Mouse (Mus musculus) fibroblast of lung, adult 2 months (primary cell): ENCODE measurements around the gene Vstm2a.

Experiments
- DNase-seq: peaks from one replicate; pipeline ENCODE4 v3.0.0-alpha.2; 2011; ENCODE audit warnings: low read depth

Vstm2a gene

DNA sequence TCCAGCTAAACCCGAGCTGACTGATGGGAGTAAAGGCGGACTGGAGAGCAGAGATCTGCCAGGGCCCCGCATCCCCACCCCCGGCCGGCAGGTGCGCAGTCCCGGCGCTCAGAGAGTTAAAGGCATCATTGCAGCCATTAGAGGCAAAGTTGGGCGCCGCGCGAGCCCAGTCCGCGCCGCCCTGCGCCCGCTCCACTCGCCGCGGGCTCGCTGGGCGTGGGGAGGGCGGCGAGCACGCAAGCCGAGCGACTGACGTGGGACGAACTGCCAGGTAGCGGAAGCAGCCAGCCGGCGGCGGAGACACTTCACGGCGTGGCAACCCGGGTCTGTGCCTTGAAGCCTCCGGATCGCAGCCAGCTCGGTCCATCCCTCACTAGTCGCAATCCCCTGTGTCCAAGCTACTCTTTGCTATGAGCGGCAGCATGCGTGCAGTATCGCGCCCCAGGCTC is at the start of gene Vstm2a:
TSS of gene Vstm2a (plus strand) at position 252 of the 449 bp plus-strand sequence.
- DNase-seq = no peak

DNA sequence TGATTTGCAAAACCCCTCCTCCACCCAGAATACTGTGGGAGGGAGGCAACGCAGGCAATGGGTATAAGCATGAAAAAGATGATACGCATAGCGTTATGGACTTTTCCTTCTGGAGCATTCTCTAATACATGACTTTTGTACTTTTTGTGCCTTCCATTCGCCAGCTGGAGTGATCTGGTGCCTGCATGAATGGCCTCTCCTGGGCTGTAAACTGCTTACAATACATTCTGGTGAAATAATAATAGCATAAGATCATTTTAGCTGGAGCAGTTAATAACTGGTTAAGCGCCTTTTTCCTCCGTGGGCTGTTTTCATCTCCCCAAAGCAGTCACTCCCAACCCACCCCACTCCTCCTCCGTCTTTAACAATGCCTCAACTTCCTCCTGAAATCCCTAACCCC is 513 bp upstream of the Vstm2a start:
- DNase-seq = no peak

DNA sequence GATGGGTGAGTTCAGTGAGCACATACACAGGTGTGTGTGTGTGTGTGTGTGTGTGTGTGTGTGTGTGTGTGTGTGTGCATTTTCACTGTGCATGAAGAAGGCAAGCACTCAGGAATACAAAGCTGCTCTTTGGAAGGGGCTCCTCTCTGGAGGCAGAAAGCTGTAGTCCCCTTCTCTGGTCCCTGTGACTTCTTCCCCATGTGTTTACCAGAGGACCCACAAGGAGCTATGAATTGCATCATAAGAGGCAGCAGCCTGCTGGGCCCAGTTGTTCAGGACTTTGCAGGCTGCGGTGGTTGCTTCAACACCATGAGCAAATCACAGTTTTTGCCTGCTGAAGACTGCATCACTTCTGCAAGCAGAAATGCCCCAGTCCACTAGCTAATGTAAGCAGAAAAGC is 776 bp downstream of the Vstm2a start:
- no peak for DNase-seq

DNA sequence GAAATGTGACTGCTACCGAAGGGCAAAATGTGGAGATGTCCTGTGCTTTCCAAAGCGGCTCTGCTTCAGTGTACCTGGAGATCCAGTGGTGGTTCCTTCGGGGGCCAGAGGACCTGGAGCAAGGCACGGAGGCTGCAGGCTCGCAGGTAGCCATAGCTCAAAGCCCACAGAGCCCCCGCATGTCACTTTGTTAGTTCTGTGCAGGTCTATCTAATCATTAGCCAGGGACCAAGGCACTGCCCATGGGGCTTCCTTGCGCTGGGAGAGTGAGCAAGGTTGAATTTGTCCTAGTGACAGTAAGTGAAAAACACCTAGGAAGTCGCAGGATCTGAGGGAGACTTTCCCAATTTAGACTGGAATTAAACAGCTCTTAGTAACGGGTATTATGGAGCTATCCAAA is 2.4 kb downstream of the Vstm2a start:
- no peak for DNase-seq

DNA sequence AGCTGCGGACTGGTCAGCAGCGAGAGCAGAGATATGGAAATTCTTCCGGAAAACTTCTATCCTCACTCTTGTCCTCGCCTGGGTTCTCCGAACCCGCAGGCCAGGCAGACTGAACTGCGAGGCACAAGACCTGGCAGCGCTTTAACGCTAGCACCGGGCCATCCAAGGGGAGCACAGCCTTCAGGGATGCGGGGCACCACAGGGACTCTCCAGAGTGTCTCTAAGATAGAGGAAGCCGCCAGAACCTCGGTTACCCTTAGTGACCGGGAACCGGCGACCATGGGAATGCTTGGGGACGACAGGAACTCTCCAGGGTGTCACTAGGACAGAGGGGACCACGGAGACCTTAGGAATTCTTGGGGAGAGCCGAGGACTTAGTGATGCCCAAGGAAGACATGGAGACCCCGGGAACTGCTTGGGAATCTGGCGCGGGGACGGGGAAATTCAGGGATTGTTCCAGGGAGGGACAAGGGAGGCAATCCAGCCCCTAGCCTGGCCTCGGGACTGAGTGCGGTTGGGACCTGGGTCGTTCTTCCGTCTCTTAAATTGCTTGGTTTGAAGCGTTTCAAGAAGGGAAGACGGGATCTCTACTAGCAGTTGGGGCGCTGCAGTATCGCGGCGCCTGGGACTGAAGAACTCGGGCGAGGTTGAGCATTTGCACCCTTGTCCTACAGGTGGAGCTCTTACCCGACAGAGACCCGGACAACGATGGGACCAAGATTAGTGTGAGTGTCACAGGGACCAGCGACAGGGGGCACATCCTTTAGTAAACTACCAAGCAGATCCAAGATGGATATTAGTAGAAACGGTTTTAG is 3.4 kb downstream of the Vstm2a start:
- DNase-seq = no peak

DNA sequence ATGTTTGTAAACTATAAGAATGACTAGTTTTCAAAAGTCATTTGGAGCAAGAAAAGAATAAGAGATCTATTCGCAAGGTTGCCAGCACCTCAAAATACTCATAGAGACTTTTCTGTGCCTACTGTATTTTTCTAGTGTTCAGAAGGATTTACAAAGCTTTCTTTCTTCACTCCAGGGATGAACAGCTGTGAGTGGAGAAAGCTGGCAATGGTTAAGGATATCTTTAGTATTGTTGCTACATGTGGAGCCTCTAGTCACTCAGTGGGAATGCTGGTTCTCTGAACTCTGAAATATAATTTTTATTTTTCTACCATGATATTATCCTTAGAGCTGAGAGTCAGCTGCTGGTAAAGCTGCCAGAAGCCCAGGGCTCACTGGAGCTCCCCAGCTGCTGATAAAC is 10.9 kb downstream of the Vstm2a start:
- no peak for DNase-seq

DNA sequence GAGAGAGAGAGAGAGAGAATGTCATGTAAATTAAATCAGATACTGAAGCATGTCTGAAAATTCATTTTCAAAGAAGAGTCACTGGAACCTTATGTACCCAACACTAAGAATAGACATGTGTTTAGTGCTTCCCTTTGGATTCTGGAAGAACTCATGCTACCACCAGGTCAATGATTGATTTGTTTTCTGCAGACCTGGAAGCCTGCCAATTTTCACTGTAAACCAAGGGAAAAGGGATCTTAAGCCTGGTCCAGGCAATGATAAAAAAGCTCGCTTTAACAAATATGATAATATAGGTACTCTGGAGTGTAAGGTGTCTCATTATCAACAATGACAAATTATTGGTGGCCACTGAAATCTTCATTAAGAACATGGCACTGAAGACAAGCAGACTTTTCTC is 32.9 kb downstream of the Vstm2a start:
- DNase-seq = no peak

DNA sequence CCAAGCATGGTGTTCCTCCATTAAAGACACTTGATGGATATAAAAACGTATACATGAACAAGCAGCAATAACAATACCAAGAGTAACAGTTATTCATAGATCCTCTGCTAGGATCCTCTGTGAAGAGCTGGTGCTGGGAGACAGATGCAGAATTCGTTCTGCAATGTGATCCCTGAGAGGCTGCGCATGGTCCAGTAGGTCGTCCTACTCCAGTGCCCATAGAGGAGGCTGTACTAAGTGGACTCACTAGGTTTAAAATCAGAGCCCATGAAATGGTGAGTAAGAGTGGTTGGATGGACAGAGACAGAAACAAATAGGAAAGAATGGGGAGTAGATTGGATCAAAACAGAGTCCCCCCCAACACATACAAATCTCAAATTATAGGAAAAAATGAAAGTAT is 35.4 kb downstream of the Vstm2a start:
- no peak for DNase-seq

DNA sequence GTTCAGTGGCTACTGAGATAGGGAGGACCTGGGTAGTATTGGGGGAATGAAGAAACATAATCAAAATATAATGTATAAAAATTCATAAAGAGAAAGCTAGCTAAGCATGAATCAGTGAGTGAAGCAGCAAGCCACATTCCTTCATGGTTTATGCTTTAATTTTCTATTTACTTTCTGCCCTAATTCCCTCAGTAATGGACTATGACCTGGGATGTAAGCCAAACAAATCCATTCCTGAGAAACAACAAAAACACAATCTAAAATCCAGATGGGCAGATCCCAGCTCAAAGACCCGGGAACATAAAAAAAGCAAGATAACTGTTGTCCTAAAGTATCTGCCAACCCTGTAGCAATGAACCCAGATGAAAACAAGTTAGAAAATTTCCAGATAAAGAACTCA is 39.0 kb downstream of the Vstm2a start:
- no peak for DNase-seq

DNA sequence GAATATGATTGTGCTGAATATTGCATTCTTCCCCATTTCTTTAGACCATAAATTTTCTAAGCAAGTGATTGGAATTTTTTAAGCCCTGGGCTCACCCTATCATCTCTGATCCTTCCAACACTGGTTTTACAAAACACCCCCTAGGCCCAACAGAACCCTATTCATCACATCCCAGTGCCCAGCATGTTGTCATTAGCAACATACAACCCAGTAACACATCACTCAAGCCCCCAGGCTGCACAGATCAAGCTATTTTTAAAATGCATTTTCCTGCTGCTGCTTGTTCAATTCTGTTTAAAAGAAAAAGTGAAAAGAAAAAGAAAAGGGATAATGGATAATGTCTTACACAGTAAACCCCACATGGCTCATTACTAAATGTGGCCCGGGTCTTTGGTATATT is 42.0 kb downstream of the Vstm2a start:
- DNase-seq = no peak

DNA sequence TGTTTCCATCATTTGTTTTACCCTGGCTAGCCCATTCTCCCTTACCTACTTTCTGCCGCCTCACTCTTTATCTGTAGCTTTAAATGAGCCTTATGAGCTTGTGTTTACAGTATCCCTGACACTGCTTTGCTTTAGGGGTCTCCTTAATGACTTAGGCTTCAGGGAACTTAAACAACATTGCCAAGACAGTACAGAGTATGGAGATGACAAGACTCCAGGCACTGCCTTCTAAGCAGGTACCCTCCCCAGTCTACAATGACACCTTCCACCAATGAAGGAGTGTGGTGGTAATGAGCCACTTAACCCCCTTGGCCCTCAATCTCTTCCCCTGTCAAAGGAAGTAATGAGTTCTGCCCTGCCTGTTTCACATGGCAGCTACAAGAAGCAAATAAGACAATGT is 42.4 kb downstream of the Vstm2a start:
- DNase-seq = no peak

DNA sequence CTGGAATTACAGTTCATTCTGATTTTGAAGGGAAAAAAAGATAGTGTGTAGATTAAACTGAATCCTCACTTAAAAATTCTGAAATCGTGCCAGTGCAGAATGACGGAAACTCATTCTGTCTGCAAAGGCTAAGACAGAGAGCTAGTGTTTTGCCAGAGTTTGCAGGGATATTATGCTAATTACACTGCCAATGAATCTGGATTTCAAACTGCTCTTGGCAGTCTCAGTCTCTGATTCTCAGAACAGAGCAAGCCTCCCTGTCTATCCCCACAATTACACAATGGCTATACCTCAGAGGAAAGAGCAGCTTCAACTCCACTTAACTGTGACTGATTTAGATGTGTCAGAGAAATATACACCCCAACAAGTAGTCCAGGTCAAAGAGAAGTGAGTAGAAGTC is 43.2 kb downstream of the Vstm2a start:
- DNase-seq = no peak

DNA sequence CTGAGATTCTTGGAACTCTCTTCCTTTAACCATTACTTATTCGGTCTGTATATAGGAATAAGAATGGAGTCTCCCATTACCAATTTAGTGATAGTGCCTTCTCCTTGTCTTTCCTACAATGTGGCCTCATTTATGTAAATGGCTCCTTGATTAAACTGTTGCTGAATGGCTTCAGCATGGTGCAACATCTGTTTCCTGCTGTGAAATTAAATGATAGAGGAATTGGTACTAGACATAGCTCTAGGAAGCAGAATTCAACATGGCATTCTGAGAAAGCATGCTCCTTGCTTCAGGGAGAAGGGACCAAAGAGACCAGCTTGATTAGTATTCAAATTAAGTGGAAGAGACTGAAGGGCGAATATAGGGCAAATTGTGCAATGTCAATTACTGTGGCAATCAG is 57.6 kb downstream of the Vstm2a start:
- DNase-seq = no peak

DNA sequence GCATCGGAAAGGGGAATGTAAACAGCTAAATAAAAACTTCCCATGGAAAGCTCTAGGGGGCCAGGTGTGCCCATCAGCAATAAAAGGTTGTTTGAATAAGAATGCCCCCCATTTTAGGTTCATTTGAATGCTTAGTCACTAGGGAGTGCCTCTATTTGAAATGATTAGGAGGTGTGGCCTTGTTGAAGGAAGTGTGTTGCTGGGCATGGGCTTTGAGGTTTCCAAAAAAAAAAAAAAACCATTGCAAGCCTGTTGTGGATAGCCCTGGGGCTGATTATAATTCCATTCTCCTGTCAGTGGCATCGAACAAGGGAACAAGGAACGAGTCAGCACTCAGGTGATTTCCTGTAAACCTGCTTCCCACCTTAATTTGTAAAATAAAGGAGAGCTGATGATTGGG is 87.7 kb downstream of the Vstm2a start:
- no peak for DNase-seq

DNA sequence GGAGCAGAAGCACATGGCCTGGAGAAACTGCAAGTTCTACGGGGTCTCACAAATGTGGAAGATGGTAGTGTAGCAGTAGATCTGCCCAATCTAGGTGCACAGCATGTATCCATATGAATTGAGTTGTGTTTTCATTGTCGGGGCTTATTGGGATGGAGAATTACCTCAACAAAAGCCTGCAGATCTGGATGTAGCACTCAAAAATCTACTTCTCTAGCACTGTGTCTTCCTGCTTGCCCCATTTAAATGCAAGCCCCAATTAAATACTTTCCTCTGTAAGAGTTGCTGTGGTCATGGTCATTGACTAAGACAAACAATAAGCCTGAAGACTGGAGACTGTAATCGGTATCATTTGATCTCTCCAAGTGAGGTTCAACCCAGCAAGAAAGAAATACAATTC is 88.2 kb downstream of the Vstm2a start:
- DNase-seq = no peak

DNA sequence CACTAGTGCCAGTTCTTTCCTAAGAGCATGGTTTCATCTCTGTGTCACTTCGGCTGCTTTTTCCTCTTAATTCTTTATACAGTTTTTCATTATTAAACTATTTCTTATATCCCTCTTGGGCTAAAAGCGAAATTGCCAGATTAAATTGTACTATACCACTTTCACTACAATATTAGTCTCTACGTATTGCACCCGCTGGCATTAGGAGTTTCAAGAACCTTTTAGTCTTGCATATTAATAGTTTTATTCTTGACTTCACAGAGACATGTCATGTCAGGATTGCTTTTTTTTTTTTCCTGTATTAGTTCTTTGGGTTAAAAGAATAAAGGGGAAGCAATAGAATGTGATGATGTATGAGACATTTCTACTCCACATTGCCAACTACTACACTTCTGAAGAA is 94.4 kb downstream of the Vstm2a start:
- no peak for DNase-seq

DNA sequence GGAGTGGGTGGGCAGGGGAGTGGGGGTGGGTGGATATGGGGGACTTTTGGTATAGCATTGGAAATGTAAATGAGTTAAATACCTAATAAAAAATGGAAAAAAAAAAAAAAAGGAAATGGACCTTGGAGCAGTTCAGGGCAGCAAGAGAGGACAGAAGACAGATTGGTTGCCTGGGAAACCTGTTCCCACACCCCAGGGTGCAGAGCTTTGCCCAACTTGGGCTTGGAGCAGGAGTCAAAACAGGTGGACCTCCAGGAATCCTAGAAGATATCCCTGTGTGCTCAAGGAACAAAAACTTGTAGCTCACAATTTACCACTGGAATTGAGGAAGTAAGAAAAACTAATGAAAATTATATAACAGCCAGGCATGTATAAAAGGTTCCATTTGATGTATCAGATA is 96.8 kb downstream of the Vstm2a start:
- no peak for DNase-seq

DNA sequence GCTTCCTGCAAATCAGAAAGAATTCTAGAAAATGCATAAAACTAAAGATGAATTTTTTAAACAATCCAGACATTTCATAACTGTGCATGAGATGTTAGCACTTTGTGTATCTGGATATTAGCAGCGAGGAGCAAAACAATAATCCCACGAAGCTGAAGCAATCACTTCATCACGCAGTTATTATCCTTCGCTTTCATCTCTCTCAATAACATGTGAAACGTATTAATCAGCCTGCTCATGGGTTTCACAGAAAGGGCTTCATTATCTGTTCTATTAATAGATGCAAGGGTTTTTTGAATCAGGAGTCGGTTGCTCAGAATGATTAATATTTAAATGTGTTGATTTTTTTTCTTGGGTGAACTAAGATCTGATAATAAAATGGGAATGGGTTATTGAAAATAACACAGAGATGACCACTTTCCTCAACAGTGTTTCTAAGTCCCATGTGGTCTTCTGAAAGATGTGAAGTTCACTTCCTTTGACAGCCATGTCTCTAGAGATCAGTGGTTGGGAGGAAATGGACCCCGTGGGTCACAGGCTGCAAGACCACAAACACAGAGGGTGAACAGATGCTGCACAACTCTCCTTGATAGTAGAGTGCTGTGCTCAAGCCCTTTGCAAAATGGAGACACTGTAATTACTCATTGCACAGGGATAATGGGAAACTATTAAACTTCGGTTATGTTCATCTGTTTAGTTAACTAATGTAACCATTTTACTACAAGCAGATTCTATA is 109.5 kb downstream of the Vstm2a start:
- DNase-seq = no peak

DNA sequence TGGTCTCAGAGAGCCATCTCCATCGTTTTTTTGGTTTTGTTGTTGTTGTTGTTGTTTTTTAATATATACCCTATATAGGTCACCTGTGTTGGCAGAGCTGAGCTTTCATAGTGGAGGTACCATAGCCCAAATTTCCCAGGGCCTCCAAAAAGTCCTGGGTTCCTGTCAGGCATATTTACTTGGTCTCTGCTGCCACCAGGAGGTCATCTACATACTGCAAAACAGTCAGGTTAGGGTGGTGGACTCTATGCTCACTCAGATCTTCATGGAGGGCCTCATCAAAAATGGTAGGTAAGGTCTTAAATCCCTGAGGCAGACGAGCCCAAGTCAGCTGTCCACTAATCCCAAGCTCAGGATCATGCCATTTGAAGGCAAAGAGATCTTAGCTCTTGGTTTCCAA is 146.1 kb downstream of the Vstm2a start:
- no peak for DNase-seq

DNA sequence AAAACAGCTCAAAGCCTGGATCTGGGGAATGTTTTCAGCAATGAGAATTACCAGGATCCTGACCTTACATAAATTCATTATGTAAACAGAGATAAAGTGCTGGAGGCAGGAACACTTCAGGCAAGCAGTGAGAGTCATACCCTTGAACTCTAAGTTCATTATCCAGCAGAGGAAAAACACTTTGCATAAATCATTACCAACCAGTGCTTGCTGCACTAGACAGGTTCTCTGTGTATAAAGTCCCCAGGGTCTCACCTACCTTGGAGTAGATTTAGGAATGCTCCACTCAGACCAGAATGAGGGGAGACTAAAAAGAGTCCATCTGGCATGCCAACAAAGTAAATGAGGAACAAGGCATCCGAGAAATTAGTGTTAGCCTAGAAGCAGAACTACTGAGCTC is 154.2 kb downstream of the Vstm2a start:
- no peak for DNase-seq

DNA sequence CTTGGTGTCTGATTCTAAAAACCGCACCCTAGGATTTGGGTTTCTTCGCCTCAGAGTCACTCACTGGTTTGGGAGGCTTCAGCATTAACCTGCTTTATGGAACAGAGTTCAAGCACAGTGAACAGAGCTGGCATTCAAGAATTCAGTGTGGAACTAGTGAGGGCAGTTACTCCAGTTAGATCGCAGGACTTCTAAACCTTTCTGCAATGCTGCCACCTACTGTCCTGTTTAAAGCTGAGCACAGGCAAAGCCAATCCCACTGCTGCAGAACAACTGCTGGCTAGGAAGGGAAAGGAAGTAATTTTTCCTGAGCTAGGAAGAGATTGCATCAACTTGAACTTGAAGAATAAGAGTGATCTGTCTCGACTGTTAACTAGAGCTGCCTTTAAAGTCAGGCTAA is 155.1 kb downstream of the Vstm2a start:
- DNase-seq = peak; percentile 20

DNA sequence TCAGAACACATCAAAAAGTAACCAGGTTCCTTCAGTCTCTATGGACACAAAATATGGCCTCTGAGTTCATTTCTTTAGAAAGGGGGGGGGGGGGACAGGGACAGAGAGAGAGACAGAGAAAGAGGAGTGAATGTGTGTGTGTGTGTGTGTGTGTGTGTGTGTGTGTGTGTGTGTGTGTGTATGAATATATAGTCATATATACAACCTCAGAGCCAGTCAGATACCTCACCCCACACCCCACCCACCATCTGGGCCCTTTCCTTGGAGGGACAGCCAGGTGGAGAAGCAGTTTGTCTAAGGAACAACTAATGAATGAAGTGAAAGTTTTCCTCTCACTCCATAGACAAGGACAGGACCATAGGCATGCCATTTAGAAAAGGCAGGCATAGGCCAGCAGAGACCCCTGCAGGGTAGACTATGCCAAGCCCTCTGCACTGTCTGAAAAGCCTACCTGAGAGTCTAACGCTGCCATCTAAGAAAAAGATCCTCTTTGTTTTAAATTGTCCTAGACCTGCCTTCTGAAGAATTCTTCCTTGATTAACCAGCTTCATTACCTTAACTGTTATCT is 155.6 kb downstream of the Vstm2a start:
- DNase-seq = no peak

DNA sequence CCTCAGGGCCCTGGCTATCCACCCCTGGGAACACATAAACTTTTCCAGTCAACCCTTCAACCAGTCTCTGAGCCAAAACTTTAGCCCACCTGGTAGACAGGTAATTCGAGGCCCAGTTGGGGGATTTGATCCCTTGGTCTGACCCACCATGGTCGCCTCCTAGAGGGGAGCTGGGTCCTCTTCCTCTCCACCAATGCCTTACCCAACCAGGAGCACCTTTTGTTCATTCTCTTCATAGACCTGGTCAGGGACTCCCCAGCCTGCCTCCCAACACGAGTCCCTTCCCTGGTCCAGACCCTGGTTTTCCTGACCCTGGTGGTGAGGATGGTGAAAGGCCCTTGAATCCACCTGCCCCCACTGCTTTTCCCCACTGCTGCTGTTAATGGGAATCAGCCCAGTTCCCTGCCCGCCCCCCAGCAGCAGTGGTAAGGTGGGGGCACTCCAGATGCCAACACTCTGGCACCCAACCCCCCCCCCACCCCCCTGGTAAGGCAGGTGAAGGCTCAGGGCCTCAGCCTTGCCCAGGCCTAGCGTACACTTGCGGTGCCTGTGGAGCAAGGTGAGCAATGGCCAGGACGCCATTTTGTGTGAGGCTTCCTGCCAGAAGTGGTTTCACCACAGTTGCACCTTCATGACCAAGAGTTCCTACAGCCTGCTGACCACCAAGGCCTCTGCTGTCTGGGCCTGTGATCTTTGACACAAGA is 182.2 kb downstream of the Vstm2a start:
- DNase-seq = no peak
